Comparison of ENCODE assay signal across 8 mouse cellular contexts in genomic region chr17:56162231-56162774, GRCm38 (mm10). TPM values are rescaled to one million over a fixed set of nuclear protein-coding genes. Genes with fewer than 3 reads are reported as not detected.
DNase-seq lines count a peak whose midpoint lies in the region; ATAC-seq and TF ChIP-seq lines count a peak whose summit lies in the region.

TSS of gene Tnfaip8l1 (plus strand) at chr17:56162477.

- H3K4me3 ChIP-seq in CH12.LX (replicated peaks in 1 of 3; ENCODE audit: low read depth in 2 of 3, low read length in 2 of 3, poor library complexity in 1 of 3) = peak within 1 kb of the TSS; percentile 46 to 69 (median 67)
- H3K4me3 ChIP-seq in forebrain, embryonic 11.5 days (ENCODE audit: low read depth, low read length) = peak within 1 kb of the TSS; percentile 37
- peak within 1 kb of the TSS; percentile 54 for H3K4me3 ChIP-seq in heart, embryonic 16.5 days (ENCODE audit: low read length)
- peak within 1 kb of the TSS; percentile 45 for H3K4me3 ChIP-seq in liver, embryonic 15.5 days (replicated peaks)
- H3K4me3 ChIP-seq in neural tube, embryonic 12.5 days = peak within 1 kb of the TSS; percentile 39

- DNase-seq in CH12.LX (ENCODE audit: extremely low read depth) = peak; percentile 91
- peak; percentile 85 for DNase-seq in c-Kit-positive CD71-positive TER-119-negative erythroid progenitor cells, embryonic 14.5 days (ENCODE audit: low read depth)
- DNase-seq in forebrain, embryonic 11.5 days (ENCODE audit: low spot score) = peak; percentile 97
- DNase-seq in kidney, postnatal 36 days = peak; percentile 97
- peak; percentile 84 for DNase-seq in telencephalon, adult 2 months (ENCODE audit: low read depth, low spot score)

- dilution Hi-C loops in CH12.LX (cut with MboI; ENCODE audit: extremely low pct_ligation_motif_present, extremely low pct_unique_long_range_greater_than_20kb, low sequenced_read_pairs) = no loop called here

- under 1% methylated on average over 30 of the region's 30 CpGs for WGBS in forebrain, embryonic 11.5 days
- WGBS in heart, embryonic 16.5 days = under 1% methylated on average over 30 of the region's 30 CpGs
- 2% methylated on average over 30 of the region's 30 CpGs for WGBS in liver, embryonic 15.5 days (ENCODE audit: insufficient replicate concordance)
- WGBS in neural tube, embryonic 12.5 days = 2% methylated on average over 30 of the region's 30 CpGs

- TF ChIP-seq CTCF in CH12.LX (conservative IDR thresholded peaks at IDR 0.05 in 1 of 2, IDR thresholded peaks at IDR 0.05 in 1 of 2; ENCODE audit: low read depth in 2 of 2, low read length in 2 of 2) = no peak

- peak; percentile 64 for TF ChIP-seq POLR2A in CH12.LX (IDR thresholded peaks at IDR 0.05; ENCODE audit: low read depth, low read length)

- H3K79me2 ChIP-seq in CH12.LX (replicated peaks; ENCODE audit: control insufficient read depth, extremely low read depth, insufficient read depth, poor library complexity, severe bottlenecking) = no peaks in the 10 kb centered on the region

- no peak for TF ChIP-seq EP300 in CH12.LX (IDR thresholded peaks at IDR 0.05; ENCODE audit: low read length)

- in situ Hi-C loops in CH12.LX (cut with MboI; ENCODE audit: low pct_ligation_motif_present, low pct_unique_long_range_greater_than_20kb, low sequenced_read_pairs) = loop anchor here (5.0 kb wide), 1 partner anchor 35 kb away; no protein-coding TSS in a partner anchor

- peak within 1 kb of the TSS; percentile 92 for H3K4me2 ChIP-seq in CH12.LX (ENCODE audit: insufficient read depth, low read depth, poor library complexity, severe bottlenecking)
- H3K4me2 ChIP-seq in forebrain, embryonic 11.5 days (ENCODE audit: low read depth, low read length, severe bottlenecking) = peak within 1 kb of the TSS; percentile 56
- peak within 1 kb of the TSS; percentile 87 for H3K4me2 ChIP-seq in heart, embryonic 16.5 days (ENCODE audit: low read depth, low read length)
- H3K4me2 ChIP-seq in liver, embryonic 15.5 days = peak within 1 kb of the TSS; percentile 82
- H3K4me2 ChIP-seq in neural tube, embryonic 12.5 days (replicated peaks) = peak within 1 kb of the TSS; percentile 69

- TF ChIP-seq RAD21 in CH12.LX (IDR thresholded peaks at IDR 0.05; ENCODE audit: low read depth, low read length) = no peak

- peak within 1 kb of the TSS; percentile 75 for H3K9ac ChIP-seq in CH12.LX (ENCODE audit: insufficient read depth, low read depth)
- peak within 1 kb of the TSS; percentile 45 for H3K9ac ChIP-seq in forebrain, embryonic 11.5 days (ENCODE audit: low read length)
- H3K9ac ChIP-seq in heart, embryonic 16.5 days (ENCODE audit: low read length) = peak within 1 kb of the TSS; percentile 69
- H3K9ac ChIP-seq in liver, embryonic 15.5 days = peak within 1 kb of the TSS; percentile 46
- H3K9ac ChIP-seq in neural tube, embryonic 12.5 days = peak within 1 kb of the TSS; percentile 41

- H3K27ac ChIP-seq in CH12.LX (ENCODE audit: insufficient read depth, low read depth) = no peak within 1 kb of the TSS
- no peak within 1 kb of the TSS for H3K27ac ChIP-seq in forebrain, embryonic 11.5 days (ENCODE audit: low read depth, low read length)
- H3K27ac ChIP-seq in heart, embryonic 16.5 days (ENCODE audit: low read length) = peak within 1 kb of the TSS; percentile 55; the same call in 1 of the 2 replicates
- H3K27ac ChIP-seq in liver, embryonic 15.5 days (replicated peaks) = no peak within 1 kb of the TSS
- H3K27ac ChIP-seq in neural tube, embryonic 12.5 days = no peak within 1 kb of the TSS

- no peaks in the 10 kb centered on the region for H3K36me3 ChIP-seq in CH12.LX (replicated peaks in 1 of 2; ENCODE audit: control insufficient read depth in 1 of 2, insufficient read depth in 1 of 2, low read length in 1 of 2)
- H3K36me3 ChIP-seq in forebrain, embryonic 11.5 days (ENCODE audit: control insufficient read depth, insufficient read depth, low read length) = no peaks in the 10 kb centered on the region
- H3K36me3 ChIP-seq in heart, embryonic 16.5 days (ENCODE audit: control insufficient read depth, insufficient read depth) = no peaks in the 10 kb centered on the region
- no peaks in the 10 kb centered on the region for H3K36me3 ChIP-seq in liver, embryonic 15.5 days (replicated peaks)
- no peaks in the 10 kb centered on the region for H3K36me3 ChIP-seq in neural tube, embryonic 12.5 days

- ATAC-seq in forebrain, embryonic 11.5 days (replicated peaks; ENCODE audit: low FRiP score) = peak; percentile 97
- peak; percentile 97 for ATAC-seq in heart, embryonic 16.5 days (replicated peaks; ENCODE audit: extremely low read depth, insufficient read depth, low FRiP score)
- peak; percentile 95 for ATAC-seq in liver, embryonic 15.5 days (ENCODE audit: insufficient read depth)
- peak; percentile 95 for ATAC-seq in neural tube, embryonic 12.5 days (ENCODE audit: low FRiP score, low read depth)

- H3K9me3 ChIP-seq in CH12.LX (replicated peaks; ENCODE audit: low read length) = no peaks in the 10 kb centered on the region
- no peaks in the 10 kb centered on the region for H3K9me3 ChIP-seq in forebrain, embryonic 11.5 days (ENCODE audit: control insufficient read depth, low read length)
- no peaks in the 10 kb centered on the region for H3K9me3 ChIP-seq in heart, embryonic 16.5 days (replicated peaks; ENCODE audit: control insufficient read depth, low read length)
- no peaks in the 10 kb centered on the region for H3K9me3 ChIP-seq in liver, embryonic 15.5 days (replicated peaks)
- H3K9me3 ChIP-seq in neural tube, embryonic 12.5 days = no peaks in the 10 kb centered on the region

- peaks cover 39% of the 10 kb centered on the region for H3K27me3 ChIP-seq in CH12.LX (replicated peaks)
- H3K27me3 ChIP-seq in forebrain, embryonic 11.5 days (ENCODE audit: control insufficient read depth, insufficient read depth, low read length) = peaks cover 3% of the 10 kb centered on the region; the same call in 1 of the 2 replicates
- peaks cover 14% of the 10 kb centered on the region for H3K27me3 ChIP-seq in heart, embryonic 16.5 days (ENCODE audit: control insufficient read depth, insufficient read depth, low read length)
- H3K27me3 ChIP-seq in liver, embryonic 15.5 days = peaks cover 27% of the 10 kb centered on the region
- peaks cover 18% of the 10 kb centered on the region for H3K27me3 ChIP-seq in neural tube, embryonic 12.5 days (replicated peaks)

- peaks cover 4 to 35% of the 10 kb centered on the region in 2 experiments; a peak in 3 of 4 replicates for H3K4me1 ChIP-seq in CH12.LX (ENCODE audit: control insufficient read depth in 1 of 2, insufficient read depth in 2 of 2)
- peaks cover 10% of the 10 kb centered on the region; the same call in 1 of the 2 replicates for H3K4me1 ChIP-seq in forebrain, embryonic 11.5 days (replicated peaks; ENCODE audit: control insufficient read depth, insufficient read depth, low read length)
- peaks cover 17% of the 10 kb centered on the region for H3K4me1 ChIP-seq in heart, embryonic 16.5 days (ENCODE audit: control insufficient read depth, insufficient read depth, low read length)
- H3K4me1 ChIP-seq in liver, embryonic 15.5 days (replicated peaks) = peaks cover 29% of the 10 kb centered on the region
- peaks cover 23% of the 10 kb centered on the region for H3K4me1 ChIP-seq in neural tube, embryonic 12.5 days

TF ChIP-seq in CH12.LX, 34 proteins besides CTCF, POLR2A, EP300 and RAD21:
- TF ChIP-seq NELFE (IDR thresholded peaks at IDR 0.05; ENCODE audit: low read depth, low read length) = peak; percentile 50; the same call in 1 of the 2 replicates
- no peak for TF ChIP-seq SMC3 (IDR thresholded peaks at IDR 0.05; ENCODE audit: low read depth, low read length)
- no peak for TF ChIP-seq USF1 (IDR thresholded peaks at IDR 0.05; ENCODE audit: low read depth, low read length)
- no peak for TF ChIP-seq PAX5 (IDR thresholded peaks at IDR 0.05; ENCODE audit: low read length)
- no peak for TF ChIP-seq USF2 (conservative IDR thresholded peaks at IDR 0.05; ENCODE audit: low read depth, low read length)
- peak; percentile 50; the same call in 1 of the 2 replicates for TF ChIP-seq MXI1 (IDR thresholded peaks at IDR 0.05; ENCODE audit: low read depth, low read length)
- no peak for TF ChIP-seq BHLHE40 (IDR thresholded peaks at IDR 0.05; ENCODE audit: low read depth, low read length)
- 0 out of 2 replicates have a peak, but pooled peaks have one; percentile 20 for TF ChIP-seq MAX (IDR thresholded peaks at IDR 0.05; ENCODE audit: low read length)
- 0 out of 2 replicates have a peak, but pooled peaks have one; percentile 53 for TF ChIP-seq E2F4 (IDR thresholded peaks at IDR 0.05; ENCODE audit: insufficient replicate concordance, low read depth, low read length)
- peak; percentile 31; the same call in 1 of the 2 replicates for TF ChIP-seq SIN3A (IDR thresholded peaks at IDR 0.05; ENCODE audit: low read length)
- peak; percentile 47; the same call in 1 of the 2 replicates for TF ChIP-seq NRF1 (IDR thresholded peaks at IDR 0.05; ENCODE audit: low read depth, low read length)
- TF ChIP-seq TCF12 (IDR thresholded peaks at IDR 0.05; ENCODE audit: low read depth, low read length) = 0 out of 2 replicates have a peak, but pooled peaks have one; percentile 7
- TF ChIP-seq HCFC1 (IDR thresholded peaks at IDR 0.05; ENCODE audit: low read depth, low read length) = no peak; the same call in 1 of the 2 replicates
- TF ChIP-seq ELF1 (IDR thresholded peaks at IDR 0.05; ENCODE audit: low read depth, low read length) = peak; percentile 31; the same call in 1 of the 2 replicates

RNA-seq across cellular contexts. Expression of gene Tnfaip8l1, which starts in this region (rescaled TPM):
- total RNA-seq in CH12.LX (2012; rRNA removed) (1.9 and 2.4 TPM in 2 replicates), CH12.LX (2014; rRNA removed) (2.0 and 2.6 TPM in 2 replicates)
- 1.6 and 1.9 TPM in 2 replicates for polyA plus RNA-seq in CH12.LX (2012; ENCODE audit: insufficient read length, low read depth)
- polyA plus RNA-seq in forebrain, embryonic 11.5 days (2014; fragmentation: Nextera tagmentation; extraction: Ambion mirVana) = 7.7 and 8.4 TPM in 2 replicates
- 8.2 and 9.0 TPM in 2 replicates for polyA plus RNA-seq in heart, embryonic 16.5 days (2015; fragmentation: Nextera tagmentation; extraction: Ambion mirVana)
- 2.7 and 3.1 TPM in 2 replicates for polyA plus RNA-seq in liver, embryonic 15.5 days (2015; fragmentation: Nextera tagmentation; extraction: Ambion mirVana)
- polyA plus RNA-seq in neural tube, embryonic 12.5 days (2016; fragmentation: Nextera tagmentation; extraction: Ambion mirVana) = 8.9 and 9.8 TPM in 2 replicates
